Mouse (Mus musculus) neural tube, embryonic 15.5 days (tissue): ENCODE data around the gene Ppie. TPM values are rescaled to one million over a fixed set of nuclear protein-coding genes. Genes with fewer than 3 reads are reported as not detected.
A peak's percentile ranks its signal among the peaks of the same experiment; 100 is the strongest.
"Not testable (repeated sequence)": the region's sequence is repeated elsewhere in the genome, so short reads cannot be mapped to it uniquely, and the experiment has no call there.

Experiments used
- ATAC-seq: fragments of 200-750 bp; cut with Nextera tagmentation; 2 replicates; pipeline ENCODE4 v1.8.0; 2017; ENCODE audit warnings: mild to moderate bottlenecking, moderate TSS enrichment, moderate library complexity; ENCODE audit not compliant: low FRiP score
- H3K27ac ChIP-seq: fragments of 300-500 bp; sonication (generic); replicated peaks from 2 replicates; pipeline ENCODE4 v1.5.1; 2015; ENCODE audit warnings: mild to moderate bottlenecking, inconsistent platforms
- H3K27me3 ChIP-seq: fragments of 300-500 bp; sonication (generic); replicated peaks from 2 replicates; pipeline ENCODE4 v1.6.1; 2015; ENCODE audit warnings: inconsistent platforms
- H3K36me3 ChIP-seq: fragments of 300-500 bp; sonication (generic); 2 replicates; pipeline ENCODE4 v1.6.1; 2015; ENCODE audit warnings: inconsistent platforms
- H3K4me1 ChIP-seq: fragments of 300-500 bp; sonication (generic); 2 replicates; pipeline ENCODE4 v1.6.1; 2015; ENCODE audit warnings: inconsistent platforms
- H3K4me2 ChIP-seq: fragments of 300-500 bp; sonication (generic); 2 replicates; pipeline ENCODE4 v1.6.1; 2015; ENCODE audit warnings: inconsistent platforms, mild to moderate bottlenecking, moderate library complexity
- H3K4me3 ChIP-seq: fragments of 300-500 bp; sonication (generic); replicated peaks from 2 replicates; pipeline ENCODE4 v1.5.1; 2015; ENCODE audit warnings: mild to moderate bottlenecking, inconsistent platforms
- H3K9ac ChIP-seq: fragments of 300-500 bp; sonication (generic); replicated peaks from 2 replicates; pipeline ENCODE4 v1.6.1; 2015; ENCODE audit warnings: mild to moderate bottlenecking, inconsistent platforms
- H3K9me3 ChIP-seq: fragments of 300-500 bp; sonication (generic); replicated peaks from 2 replicates; pipeline ENCODE4 v1.6.1; 2016; ENCODE audit warnings: inconsistent platforms
- WGBS: fragments of 180-500 bp; shearing (Covaris S2); methylation state at CpG from one replicate; pipeline ENCODE4 v1.1.7; 2015; ENCODE audit warnings: mixed read lengths; 5-methylcytosine and 5-hydroxymethylcytosine counted together
- polyA plus RNA-seq: library from polyadenylated mRNA; unstranded; fragments of >200 nt; fragmentation: Nextera tagmentation; extraction: Ambion mirVana; gene quantifications from 2 replicates; pipeline ENCODE4 v1.2.1, GENCODE M21; 2015

Ppie gene
- polyA plus RNA-seq, 1 experiment from 2014 or later = 50.4 TPM

GRCm38 (mm10) chr4:123155427-123155826 is 15.7 kb upstream of the Ppie start:
- Histone ChIP-seq H3K27me3 (no peaks in the 10 kb centered on the region), H3K4me2 (no peak overlapping the region), H3K36me3 (no peaks in the 10 kb centered on the region), H3K4me3 (no peak overlapping the region), H3K9me3 (no peaks in the 10 kb centered on the region), H3K9ac (no peak overlapping the region), H3K27ac (no peak overlapping the region), H3K4me1 (no peaks in the 10 kb centered on the region)
- ATAC-seq = no peak
- 66% methylated on average over 2 of the region's 2 CpGs for WGBS

- ATAC-seq = no peak
- no peaks in the 10 kb centered on the region for H3K9me3 ChIP-seq
- H3K4me2 ChIP-seq = no peak overlapping the region
- WGBS = 30% methylated on average over 4 of the region's 4 CpGs
- H3K27me3 ChIP-seq = no peaks in the 10 kb centered on the region
- H3K9ac ChIP-seq = no peak overlapping the region
- H3K27ac ChIP-seq = no peak overlapping the region
- H3K4me3 ChIP-seq = no peak overlapping the region
- no peaks in the 10 kb centered on the region for H3K36me3 ChIP-seq
- H3K4me1 ChIP-seq = no peaks in the 10 kb centered on the region
These were observed 15.3 kb upstream of the Ppie start for GRCm38 (mm10) chr4:123155004-123155403.

GRCm38 (mm10) chr4:123152976-123153375 is 13.2 kb upstream of the Ppie start:
- Histone ChIP-seq H3K4me3 (no peak overlapping the region), H3K9ac (no peak overlapping the region), H3K36me3 (no peaks in the 10 kb centered on the region), H3K4me2 (no peak overlapping the region), H3K4me1 (no peaks in the 10 kb centered on the region), H3K27ac (no peak overlapping the region), H3K27me3 (no peaks in the 10 kb centered on the region), H3K9me3 (no peaks in the 10 kb centered on the region)
- 44% methylated on average over 5 of the region's 5 CpGs for WGBS
- no peak for ATAC-seq

GRCm38 (mm10) chr4:123152003-123152402 is 12.3 kb upstream of the Ppie start:
- Histone ChIP-seq H3K9me3 (no peaks in the 10 kb centered on the region), H3K27me3 (no peaks in the 10 kb centered on the region), H3K36me3 (no peaks in the 10 kb centered on the region), H3K4me1 (no peaks in the 10 kb centered on the region), H3K9ac (no peak overlapping the region), H3K4me2 (no peak overlapping the region), H3K27ac (no peak overlapping the region), H3K4me3 (no peak overlapping the region)
- WGBS = 77% methylated on average over 4 of the region's 4 CpGs
- no peak for ATAC-seq

- WGBS = 83% methylated on average over 5 of the region's 5 CpGs
- Histone ChIP-seq H3K27me3 (peaks cover 8% of the 10 kb centered on the region; the same call in 1 of the 2 replicates), H3K4me3 (no peak overlapping the region), H3K4me2 (no peak overlapping the region), H3K9ac (no peak overlapping the region), H3K27ac (no peak overlapping the region), H3K9me3 (no peaks in the 10 kb centered on the region), H3K4me1 (no peaks in the 10 kb centered on the region), H3K36me3 (no peaks in the 10 kb centered on the region)
- ATAC-seq = no peak
These were observed 7.8 kb upstream of the Ppie start for GRCm38 (mm10) chr4:123147446-123148150.

GRCm38 (mm10) chr4:123137551-123137950 is 2.2 kb downstream of the Ppie start:
- WGBS = 89% methylated on average over 3 of the region's 3 CpGs
- ATAC-seq = no peak
- no peak overlapping the region for H3K4me3 ChIP-seq

GRCm38 (mm10) chr4:123127051-123127450 is 12.7 kb downstream of the Ppie start:
- 92% methylated on average over 4 of the region's 4 CpGs for WGBS
- Histone ChIP-seq H3K9ac (no peak overlapping the region), H3K4me3 (no peak overlapping the region), H3K36me3 (peaks cover 63% of the 10 kb centered on the region), H3K4me2 (no peak overlapping the region), H3K27me3 (no peaks in the 10 kb centered on the region), H3K27ac (no peak overlapping the region), H3K9me3 (no peaks in the 10 kb centered on the region), H3K4me1 (no peaks in the 10 kb centered on the region)
- ATAC-seq = no peak

More at GRCm38 (mm10) chr4:123137551-123137950, 2.2 kb downstream of the Ppie start:
- H3K9ac ChIP-seq = no peak overlapping the region
- peaks cover 28% of the 10 kb centered on the region for H3K36me3 ChIP-seq
- no peak overlapping the region for H3K27ac ChIP-seq
- H3K4me2 ChIP-seq = no peak overlapping the region
- peaks cover 24% of the 10 kb centered on the region for H3K4me1 ChIP-seq
- H3K9me3 ChIP-seq = no peaks in the 10 kb centered on the region
- no peaks in the 10 kb centered on the region for H3K27me3 ChIP-seq

- Histone ChIP-seq H3K9me3 (no peaks in the 10 kb centered on the region), H3K36me3 (peaks cover 59% of the 10 kb centered on the region), H3K4me1 (no peaks in the 10 kb centered on the region), H3K4me2 (no peak overlapping the region), H3K4me3 (no peak overlapping the region), H3K9ac (no peak overlapping the region), H3K27me3 (no peaks in the 10 kb centered on the region), H3K27ac (no peak overlapping the region)
- ATAC-seq = no peak
- WGBS = 97% methylated on average over 7 of the region's 7 CpGs
These were observed 13.1 kb downstream of the Ppie start for GRCm38 (mm10) chr4:123126626-123127025.

- H3K27me3 ChIP-seq = peaks cover 3% of the 10 kb centered on the region; the same call in 1 of the 2 replicates
- no peaks in the 10 kb centered on the region for H3K4me1 ChIP-seq
- H3K36me3 ChIP-seq = peaks cover 12% of the 10 kb centered on the region
- H3K27ac ChIP-seq = no peak overlapping the region
- H3K4me2 ChIP-seq = no peak overlapping the region
- no peak for ATAC-seq
- 89% methylated on average over 2 of the region's 2 CpGs for WGBS
- H3K4me3 ChIP-seq = no peak overlapping the region
- H3K9me3 ChIP-seq = no peaks in the 10 kb centered on the region
- no peak overlapping the region for H3K9ac ChIP-seq
These were observed 18.5 kb downstream of the Ppie start for GRCm38 (mm10) chr4:123121286-123121685.

GRCm38 (mm10) chr4:123116640-123117039 is 23.1 kb downstream of the Ppie start:
- not testable (repeated sequence) for H3K9me3 ChIP-seq, H3K36me3 ChIP-seq, H3K4me1 ChIP-seq, H3K9ac ChIP-seq, H3K27ac ChIP-seq, H3K27me3 ChIP-seq
- peak overlapping the region; percentile 62 for H3K4me2 ChIP-seq
- peak; percentile 89 for ATAC-seq
- WGBS = 20% methylated on average over 31 of the region's 42 CpGs
- H3K4me3 ChIP-seq = peak overlapping the region; percentile 43

- Histone ChIP-seq H3K27ac (no peak within 1 kb of the TSS), H3K9me3 (no peaks in the 10 kb centered on the region), H3K36me3 (no peaks in the 10 kb centered on the region), H3K27me3 (peaks cover 8% of the 10 kb centered on the region), H3K4me3 (peak within 1 kb of the TSS; percentile 43), H3K4me1 (peaks cover 5% of the 10 kb centered on the region), H3K4me2 (peak within 1 kb of the TSS; percentile 62), H3K9ac (peak within 1 kb of the TSS; percentile 42)
- peak; percentile 43; the same call in 1 of the 2 replicates for ATAC-seq
- WGBS = 8% methylated on average over 22 of the region's 22 CpGs
These were observed 23.7 kb downstream of the Ppie start, which contains the start of gene Oxct2b for GRCm38 (mm10) chr4:123116011-123116410. Gene Oxct2b (plus strand): TSS chr4:123116266.

GRCm38 (mm10) chr4:123114651-123115050 is 25.1 kb downstream of the Ppie start:
- not testable (repeated sequence) for H3K4me3 ChIP-seq, H3K27me3 ChIP-seq, H3K36me3 ChIP-seq, H3K9me3 ChIP-seq, H3K9ac ChIP-seq, H3K27ac ChIP-seq, ATAC-seq, H3K4me1 ChIP-seq, H3K4me2 ChIP-seq
- 94% methylated on average over 4 of the region's 4 CpGs for WGBS
